Mouse (Mus musculus) brain, embryonic 14.5 days (tissue): ENCODE results near the gene Ap2a1. TPM values are rescaled to one million over a fixed set of nuclear protein-coding genes. Genes with fewer than 3 reads are reported as not detected.

Experiments
- DNase-seq: peaks from one replicate; pipeline ENCODE4 v3.0.0-alpha.2; 2011; ENCODE audit warnings: low read depth
- CTCF ChIP-seq: fragments of 200-500 bp; IDR thresholded peaks from 2 replicates; pipeline ENCODE4 v1.5.1; 2012; ENCODE audit warnings: inconsistent platforms, mild to moderate bottlenecking, moderate library complexity, borderline replicate concordance; ENCODE audit not compliant: insufficient read depth, insufficient read length; ENCODE audit errors: extremely low read depth
- POLR2A ChIP-seq: fragments of 200-500 bp; IDR thresholded peaks from 2 replicates; pipeline ENCODE4 v1.6.1; 2012; ENCODE audit warnings: mild to moderate bottlenecking, inconsistent platforms, borderline replicate concordance; ENCODE audit not compliant: poor library complexity, insufficient read depth, insufficient read length, severe bottlenecking; ENCODE audit errors: extremely low read depth
- polyA plus RNA-seq: library from polyadenylated mRNA; depleted of rRNA; stranded (reverse); fragments of >200 nt; gene quantifications from 2 replicates; pipeline ENCODE4 v1.2.3, GENCODE M21; 2012; rRNA removed

Gene Ap2a1
- polyA plus RNA-seq, 1 experiment, result 185 TPM

- TF ChIP-seq POLR2A (no peak), CTCF (no peak)
- no peak for DNase-seq
Measured at GRCm38 (mm10) chr7:44853065-44853464, 76.2 kb downstream of the Ap2a1 start.

- DNase-seq, result no peak
- TF ChIP-seq CTCF (no peak), POLR2A (no peak)
Measured at GRCm38 (mm10) chr7:44852259-44853027, 76.9 kb downstream of the Ap2a1 start.

GRCm38 (mm10) chr7:44851625-44852234 lies 77.6 kb downstream of the Ap2a1 start:
- no peak for TF ChIP-seq POLR2A
- no peak for TF ChIP-seq CTCF
- no peak for DNase-seq

- TF ChIP-seq POLR2A (no peak), CTCF (no peak)
- DNase-seq, result no peak
Measured at GRCm38 (mm10) chr7:44850789-44851624, 78.3 kb downstream of the Ap2a1 start.

Other genes with a start within 250 kb of the Ap2a1 start
- not detected in 2 replicates for gene Izumo2, start 220.8 kb downstream of the Ap2a1 start, polyA plus RNA-seq
- 31.1 and 45.0 TPM in 2 replicates for gene Vrk3, start 181.1 kb downstream of the Ap2a1 start, polyA plus RNA-seq
- gene Zfp473, start 178.4 kb downstream of the Ap2a1 start, polyA plus RNA-seq, result 1.0 and 1.1 TPM in 2 replicates
- gene Nup62, start 113.4 kb downstream of the Ap2a1 start, polyA plus RNA-seq, result 73.9 and 96.1 TPM in 2 replicates
- gene Il4i1, start 113.1 kb downstream of the Ap2a1 start, polyA plus RNA-seq, result 0.42 and 0.59 TPM in 2 replicates
- gene Atf5, start 112.8 kb downstream of the Ap2a1 start, polyA plus RNA-seq, result 24.8 and 36.4 TPM in 2 replicates
- gene Akt1s1, start 80.5 kb downstream of the Ap2a1 start, polyA plus RNA-seq, result 141 and 160 TPM in 2 replicates
- gene Tbc1d17, start 80.4 kb downstream of the Ap2a1 start, polyA plus RNA-seq, result 96.8 and 124 TPM in 2 replicates
- gene Pnkp, start 72.4 kb downstream of the Ap2a1 start, polyA plus RNA-seq, result 33.1 and 42.3 TPM in 2 replicates
- gene Ptov1, start 59.7 kb downstream of the Ap2a1 start, polyA plus RNA-seq, result 927 and 1,026 TPM in 2 replicates
- gene Med25, start 36.8 kb downstream of the Ap2a1 start, polyA plus RNA-seq, result 205 and 206 TPM in 2 replicates
- 29.7 and 47.4 TPM in 2 replicates for gene Fuz, start 33.4 kb downstream of the Ap2a1 start, polyA plus RNA-seq
- gene Tsks, start 13.7 kb upstream of the Ap2a1 start, polyA plus RNA-seq, result 0.04 and 0.05 TPM in 2 replicates
- gene Cpt1c, start 45.4 kb upstream of the Ap2a1 start, polyA plus RNA-seq, result 102 and 135 TPM in 2 replicates
- gene Prmt1, start 57.1 kb upstream of the Ap2a1 start, polyA plus RNA-seq, result 824 and 992 TPM in 2 replicates
- gene Irf3, start 68.2 kb upstream of the Ap2a1 start, polyA plus RNA-seq, result 84.4 and 130 TPM in 2 replicates
- 20.5 and 33.9 TPM in 2 replicates for gene Bcl2l12, start 69.2 kb upstream of the Ap2a1 start, polyA plus RNA-seq
- 125 and 147 TPM in 2 replicates for gene Scaf1, start 86.9 kb upstream of the Ap2a1 start, polyA plus RNA-seq
- gene Rras, start 88.5 kb upstream of the Ap2a1 start, polyA plus RNA-seq, result 18.2 and 20.7 TPM in 2 replicates
- 10.5 and 39.1 TPM in 2 replicates for gene Prr12, start 123.4 kb upstream of the Ap2a1 start, polyA plus RNA-seq
- gene Nosip, start 132.9 kb upstream of the Ap2a1 start, polyA plus RNA-seq, result 81.9 and 84.1 TPM in 2 replicates
- 25.0 and 30.6 TPM in 2 replicates for gene Prrg2, start 133.2 kb upstream of the Ap2a1 start, polyA plus RNA-seq
- gene Rcn3, start 162.7 kb upstream of the Ap2a1 start, polyA plus RNA-seq, result 68.2 and 101 TPM in 2 replicates
- 11.7 and 17.3 TPM in 2 replicates for gene Fcgrt, start 174.4 kb upstream of the Ap2a1 start, polyA plus RNA-seq
- gene Rps11, start 194.9 kb upstream of the Ap2a1 start, polyA plus RNA-seq, result 421 and 634 TPM in 2 replicates
- 2,550 and 2,843 TPM in 2 replicates for gene Rpl13a, start 199.3 kb upstream of the Ap2a1 start, polyA plus RNA-seq
- gene Gm45713, start 206.7 kb upstream of the Ap2a1 start, polyA plus RNA-seq, result 0.30 and 0.31 TPM in 2 replicates
- gene Flt3l, start 206.9 kb upstream of the Ap2a1 start, polyA plus RNA-seq, result 6.2 and 9.0 TPM in 2 replicates
- 130 and 151 TPM in 2 replicates for gene Pih1d1, start 224.8 kb upstream of the Ap2a1 start, polyA plus RNA-seq
- gene Aldh16a1, start 225.1 kb upstream of the Ap2a1 start, polyA plus RNA-seq, result 26.4 and 34.2 TPM in 2 replicates
- gene Slc17a7, start 234.5 kb upstream of the Ap2a1 start, polyA plus RNA-seq, result 6.7 and 25.8 TPM in 2 replicates